In genomic region chr16:90585171-90585570, GRCm38 (mm10) we compare ENCODE assay signal across 15 mouse cellular contexts.
DNase-seq lines count a peak whose midpoint lies in the region; ATAC-seq and TF ChIP-seq lines count a peak whose summit lies in the region.
"Had no signal": no experiment of that assay in that cellular context is flagged by ENCODE, and none has a peak within 500 bp of the region (broad histone marks: within the 10 kb centered on the region; RNA-seq: fewer than 3 reads in every experiment).

No protein-coding gene starts in this region.

- H3K9me3 ChIP-seq in midbrain, embryonic 13.5 days, result peaks cover 20% of the 10 kb centered on the region
- H3K9me3 ChIP-seq: liver, embryonic 12.5 days had no signal

- ATAC-seq in midbrain, embryonic 13.5 days, result no peak
- ATAC-seq: forebrain, embryonic 14.5 days; liver, embryonic 12.5 days had no signal

- no peak overlapping the region for H3K9ac ChIP-seq in midbrain, embryonic 13.5 days (replicated peaks)
- H3K9ac ChIP-seq: liver, embryonic 12.5 days had no signal

- H3K36me3 ChIP-seq in thymus, adult 2 months (ENCODE audit: control insufficient read depth, insufficient read depth, low read length), result no peaks in the 10 kb centered on the region
- H3K36me3 ChIP-seq in midbrain, embryonic 13.5 days, result no peaks in the 10 kb centered on the region
- H3K36me3 ChIP-seq: liver, embryonic 12.5 days had no signal

- WGBS in thymus, adult 2 months, result 96% methylated on average over 7 of the region's 7 CpGs
- 89% methylated on average over 7 of the region's 7 CpGs for WGBS in midbrain, embryonic 13.5 days

- no peak for TF ChIP-seq POLR2A in thymus, adult 2 months (IDR thresholded peaks at IDR 0.05; ENCODE audit: control insufficient read depth, extremely low read depth, insufficient read depth, low read length, poor library complexity)

- TF ChIP-seq CTCF in thymus, adult 2 months (IDR thresholded peaks at IDR 0.05; ENCODE audit: borderline replicate concordance, control insufficient read depth, extremely low read depth, insufficient read depth, low read length, poor library complexity), result no peak

- peak; percentile 8 for DNase-seq in adrenal gland, postnatal 10 days
- no peak for DNase-seq in adrenal gland, adult 8-10 months
- peak; percentile 51 for DNase-seq in Muller cell, postnatal 12 days (ENCODE audit: inconsistent ontology term)
- DNase-seq in cerebellum, adult 8-10 months, result peak; percentile 37
- DNase-seq in kidney, postnatal 10 days, result peak; percentile 48
- no peak for DNase-seq in left cerebral cortex, adult 11 months (ENCODE audit: low spot score)
- DNase-seq in thymus, adult 2 months, result no peak
- DNase-seq: gastrocnemius, adult 2 months; heart, postnatal 36 days; layer of hippocampus, adult 9-11 months; thymus, postnatal 25 days had no signal

- no peak overlapping the region for H3K4me2 ChIP-seq in midbrain, embryonic 13.5 days (replicated peaks)
- H3K4me2 ChIP-seq: liver, embryonic 12.5 days had no signal

- no peaks in the 10 kb centered on the region for H3K27me3 ChIP-seq in thymus, adult 2 months (ENCODE audit: control insufficient read depth, insufficient read depth, low read length)
- no peaks in the 10 kb centered on the region for H3K27me3 ChIP-seq in midbrain, embryonic 13.5 days
- H3K27me3 ChIP-seq: liver, embryonic 12.5 days; megakaryocyte, embryonic 14.5 days had no signal

- H3K4me1 ChIP-seq in thymus, adult 2 months (replicated peaks; ENCODE audit: control insufficient read depth, insufficient read depth, low read length), result no peaks in the 10 kb centered on the region
- no peaks in the 10 kb centered on the region for H3K4me1 ChIP-seq in midbrain, embryonic 13.5 days (replicated peaks)
- H3K4me1 ChIP-seq: liver, embryonic 12.5 days; megakaryocyte, embryonic 14.5 days had no signal

- no peak overlapping the region for H3K4me3 ChIP-seq in thymus, adult 2 months (ENCODE audit: control insufficient read depth, insufficient read depth, low read length)
- no peak overlapping the region for H3K4me3 ChIP-seq in midbrain, embryonic 13.5 days (replicated peaks)
- H3K4me3 ChIP-seq: gastrocnemius, adult 2 months; liver, embryonic 12.5 days; megakaryocyte, embryonic 14.5 days had no signal

- H3K27ac ChIP-seq in thymus, adult 2 months (ENCODE audit: control insufficient read depth, insufficient read depth, low read length), result no peak overlapping the region
- no peak overlapping the region for H3K27ac ChIP-seq in midbrain, embryonic 13.5 days
- H3K27ac ChIP-seq: gastrocnemius, adult 2 months; liver, embryonic 12.5 days had no signal

Comparison
In these comparisons a context has a peak if more than half of its experiments do, and no peak if none do; other contexts are left out.
1. DNase-seq: peak in adrenal gland, postnatal 10 days (single experiment), Muller cell, postnatal 12 days (single experiment), cerebellum, adult 8-10 months (single experiment) and kidney, postnatal 10 days (single experiment); none in adrenal gland, adult 8-10 months (single experiment), left cerebral cortex, adult 11 months (single experiment) and thymus, adult 2 months (single experiment).